8 mouse cellular contexts compared by ENCODE assay signal in the genomic region with DNA sequence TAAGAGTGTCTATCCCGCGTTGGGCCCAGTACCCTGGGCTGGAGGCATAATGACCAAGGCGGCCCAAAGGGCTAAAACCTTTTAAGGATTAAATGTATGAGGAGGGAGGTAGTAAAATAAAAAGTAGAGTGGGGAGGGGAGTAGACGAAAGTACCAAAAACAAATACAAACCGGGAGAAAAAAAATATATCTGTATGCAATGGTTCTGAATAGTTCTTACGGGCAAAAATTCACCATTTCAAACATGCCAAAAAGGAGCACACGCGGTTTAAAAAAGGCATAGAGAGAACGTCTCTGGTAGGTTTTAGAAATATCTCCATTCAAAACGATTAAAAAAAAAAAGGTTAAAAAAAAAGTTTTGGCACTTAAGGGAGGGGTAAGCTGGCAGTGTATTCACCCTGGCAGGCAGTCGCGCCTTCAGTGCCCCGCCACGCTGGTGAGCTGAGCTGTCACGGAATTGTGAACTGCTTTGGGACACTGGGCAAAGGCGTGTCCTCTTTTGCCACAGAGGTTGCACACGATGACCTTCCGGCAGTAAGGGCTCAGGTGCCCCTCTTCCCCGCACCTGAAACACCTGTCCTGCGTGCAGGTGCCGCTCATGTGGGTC. TPM values are rescaled to one million over a fixed set of nuclear protein-coding genes. Genes with fewer than 3 reads are reported as not detected.
DNase-seq lines count a peak whose midpoint lies in the region; ATAC-seq and TF ChIP-seq lines count a peak whose summit lies in the region.

No protein-coding gene starts in this region.

- peak; percentile 58 to 59 for DNase-seq in cerebellum, postnatal 10 days
- DNase-seq in embryo, embryonic 10.5 days (ENCODE audit: low spot score): peak; percentile 53
- DNase-seq in liver, embryonic 14.5 days (ENCODE audit: low read depth in 3 of 3, low spot score in 3 of 3): no peak
- DNase-seq in right cerebral cortex, postnatal 36 days (ENCODE audit: low spot score in 2 of 2): no peak
- no peak for DNase-seq in left cerebral cortex, adult 8-10 months (ENCODE audit: low spot score in 2 of 2)
- no peak for DNase-seq in urinary bladder, adult 2 months (ENCODE audit: low spot score)

- ATAC-seq in cerebellum, adult (ENCODE audit: insufficient number of reproducible peaks, low FRiP score, low TSS enrichment): no peak
- ATAC-seq in hindbrain, embryonic 15.5 days (ENCODE audit: low FRiP score, low read depth): no peak
- peak; percentile 18; the same call in 1 of the 2 replicates for ATAC-seq in liver, embryonic 14.5 days (ENCODE audit: insufficient read depth)

- no peak for TF ChIP-seq EP300 in liver, embryonic 14.5 days (IDR thresholded peaks at IDR 0.05; ENCODE audit: low read depth)

- TF ChIP-seq CTCF in liver, embryonic 14.5 days (IDR thresholded peaks at IDR 0.05; ENCODE audit: low read depth): 0 out of 2 replicates have a peak, but pooled peaks have one; percentile 7

- H3K4me2 ChIP-seq in hindbrain, embryonic 15.5 days: peak overlapping the region; percentile 92
- H3K4me2 ChIP-seq in liver, embryonic 14.5 days (ENCODE audit: low read depth): peak overlapping the region; percentile 90

- H3K27me3 ChIP-seq in hindbrain, embryonic 15.5 days: no peaks in the 10 kb centered on the region
- no peaks in the 10 kb centered on the region for H3K27me3 ChIP-seq in liver, embryonic 14.5 days (ENCODE audit: control insufficient read depth, insufficient read depth, low read length)

- peak overlapping the region; percentile 98 for H3K27ac ChIP-seq in hindbrain, embryonic 15.5 days (replicated peaks)
- peak overlapping the region; percentile 1; the same call in 1 of the 2 replicates for H3K27ac ChIP-seq in liver, embryonic 14.5 days

- no peaks in the 10 kb centered on the region for H3K36me3 ChIP-seq in hindbrain, embryonic 15.5 days
- peaks cover 5% of the 10 kb centered on the region; the same call in 1 of the 2 replicates for H3K36me3 ChIP-seq in liver, embryonic 14.5 days (replicated peaks; ENCODE audit: control insufficient read depth, insufficient read depth, low read depth)

- H3K4me1 ChIP-seq in hindbrain, embryonic 15.5 days (replicated peaks): peaks cover 47% of the 10 kb centered on the region
- peaks cover 16 to 27% of the 10 kb centered on the region in 2 experiments for H3K4me1 ChIP-seq in liver, embryonic 14.5 days (replicated peaks; ENCODE audit: control insufficient read depth in 2 of 2, insufficient read depth in 2 of 2, low read length in 1 of 2)

- H3K4me3 ChIP-seq in hindbrain, embryonic 15.5 days: peak overlapping the region; percentile 96
- peak overlapping the region; percentile 68 to 89 for H3K4me3 ChIP-seq in liver, embryonic 14.5 days (ENCODE audit: insufficient read depth in 1 of 2, low read depth in 2 of 2, low read length in 2 of 2)

- peak overlapping the region; percentile 94 for H3K9ac ChIP-seq in hindbrain, embryonic 15.5 days
- H3K9ac ChIP-seq in liver, embryonic 14.5 days (replicated peaks): peak overlapping the region; percentile 93

- H3K9me3 ChIP-seq in hindbrain, embryonic 15.5 days: no peaks in the 10 kb centered on the region
- H3K9me3 ChIP-seq in liver, embryonic 14.5 days (ENCODE audit: control insufficient read depth, low read length): peaks cover 3% of the 10 kb centered on the region; the same call in 1 of the 2 replicates

- WGBS in hindbrain, embryonic 15.5 days: under 1% methylated on average over 21 of the region's 21 CpGs
- WGBS in liver, embryonic 14.5 days (ENCODE audit: insufficient replicate concordance): 5% methylated on average over 21 of the region's 21 CpGs

RNA-seq across cellular contexts. Expression of a gene that starts 1.6 kb away (rescaled TPM):
- polyA plus RNA-seq in hindbrain, embryonic 15.5 days (2015; fragmentation: Nextera tagmentation; extraction: Ambion mirVana): 18.6 TPM in 2 replicates
- 7.6 and 9.1 TPM in 2 replicates for polyA plus RNA-seq in liver, embryonic 14.5 days (2012; rRNA removed)
- 8.7 and 10.7 TPM in 2 replicates for polyA plus RNA-seq in liver, embryonic 14.5 days (2014; fragmentation: Nextera tagmentation; extraction: Ambion mirVana)
- total RNA-seq in left cerebral cortex, adult 8-10 months (2022): 10 to 100 TPM in 3 of 4 experiments, 1 to 10 TPM in 1; 9.6 to 11.2 (median 10.9) TPM
- polyA plus RNA-seq in urinary bladder, adult 2 months (2012; rRNA removed): 8.7 and 9.7 TPM in 2 replicates

RNA-seq across cellular contexts. Expression of a gene that starts 2.1 kb away (rescaled TPM):
- polyA plus RNA-seq in hindbrain, embryonic 15.5 days (2015; fragmentation: Nextera tagmentation; extraction: Ambion mirVana): 2.2 and 2.3 TPM in 2 replicates
- polyA plus RNA-seq in liver, embryonic 14.5 days (2012; rRNA removed): 0.15 and 0.19 TPM in 2 replicates
- polyA plus RNA-seq in liver, embryonic 14.5 days (2014; fragmentation: Nextera tagmentation; extraction: Ambion mirVana): 0.11 and 0.23 TPM in 2 replicates
- 1 to 10 TPM; 2.0 to 3.7 (median 2.7) TPM for total RNA-seq in left cerebral cortex, adult 8-10 months (2022)
- polyA plus RNA-seq in urinary bladder, adult 2 months (2012; rRNA removed): 0.40 and 0.45 TPM in 2 replicates

RNA-seq across cellular contexts. Expression of a gene that starts 15.4 kb away (rescaled TPM):
- 13.8 and 14.9 TPM in 2 replicates for polyA plus RNA-seq in hindbrain, embryonic 15.5 days (2015; fragmentation: Nextera tagmentation; extraction: Ambion mirVana)
- 4.4 TPM in 2 replicates for polyA plus RNA-seq in liver, embryonic 14.5 days (2012; rRNA removed)
- 1.4 and 1.9 TPM in 2 replicates for polyA plus RNA-seq in liver, embryonic 14.5 days (2014; fragmentation: Nextera tagmentation; extraction: Ambion mirVana)
- 10 to 100 TPM; 12.9 to 15.4 (median 14.3) TPM for total RNA-seq in left cerebral cortex, adult 8-10 months (2022)
- 8.6 and 12.6 TPM in 2 replicates for polyA plus RNA-seq in urinary bladder, adult 2 months (2012; rRNA removed)

RNA-seq across cellular contexts. Expression of a gene that starts 36.8 kb away (rescaled TPM):
- polyA plus RNA-seq in hindbrain, embryonic 15.5 days (2015; fragmentation: Nextera tagmentation; extraction: Ambion mirVana): 50.6 and 60.3 TPM in 2 replicates
- polyA plus RNA-seq in liver, embryonic 14.5 days (2012; rRNA removed): not detected in 2 replicates
- polyA plus RNA-seq in liver, embryonic 14.5 days (2014; fragmentation: Nextera tagmentation; extraction: Ambion mirVana): not detected in 2 replicates
- total RNA-seq in left cerebral cortex, adult 8-10 months (2022): 100 to 1,000 TPM; 112 to 125 (median 120) TPM
- polyA plus RNA-seq in urinary bladder, adult 2 months (2012; rRNA removed): not detected in 2 replicates

RNA-seq across cellular contexts. Expression of a gene that starts 51.2 kb away (rescaled TPM):
- not detected in 2 replicates for polyA plus RNA-seq in hindbrain, embryonic 15.5 days (2015; fragmentation: Nextera tagmentation; extraction: Ambion mirVana)
- polyA plus RNA-seq in liver, embryonic 14.5 days (2012; rRNA removed): not detected in 2 replicates
- polyA plus RNA-seq in liver, embryonic 14.5 days (2014; fragmentation: Nextera tagmentation; extraction: Ambion mirVana): not detected in 2 replicates
- not detected for total RNA-seq in left cerebral cortex, adult 8-10 months (2022)
- polyA plus RNA-seq in urinary bladder, adult 2 months (2012; rRNA removed): not detected in 2 replicates

Comparison
In these comparisons a context has a peak if more than half of its experiments do, and no peak if none do; other contexts are left out.
1. DNase-seq: peak in cerebellum, postnatal 10 days (2 of 2) and embryo, embryonic 10.5 days (single experiment); none in liver, embryonic 14.5 days (0 of 3), right cerebral cortex, postnatal 36 days (0 of 2), left cerebral cortex, adult 8-10 months (0 of 2) and urinary bladder, adult 2 months (single experiment).